Mouse (Mus musculus) cortical plate, adult 2 months (tissue): ENCODE data around the gene Dclre1a.

Experiments used
- CTCF ChIP-seq: fragments of 200-500 bp; IDR thresholded peaks from 2 replicates; pipeline ENCODE4 v1.5.1; 2011; ENCODE audit warnings: mild to moderate bottlenecking, control low read depth, low read length; ENCODE audit not compliant: insufficient read depth; ENCODE audit errors: extremely low read depth
- POLR2A ChIP-seq: fragments of 200-500 bp; IDR thresholded peaks from 2 replicates; pipeline ENCODE4 v1.6.1; 2011; ENCODE audit warnings: mild to moderate bottlenecking, low read length, control low read depth; ENCODE audit not compliant: insufficient read depth; ENCODE audit errors: extremely low read depth

GRCm38 (mm10) chr19:56533291-56534071 lies 14.5 kb downstream of the Dclre1a start:
- TF ChIP-seq POLR2A (no peak), CTCF (no peak)
